Mouse (Mus musculus) ES-E14 (cell line): ENCODE measurements around the gene Cenpf.

Experiments
- CHD2 ChIP-seq: IDR thresholded peaks from 2 replicates; pipeline ENCODE4 v1.6.1; 2014; ENCODE audit warnings: mild to moderate bottlenecking, low read depth, low read length, inconsistent platforms
- MAFK ChIP-seq: IDR thresholded peaks from 2 replicates; pipeline ENCODE4 v1.6.1; 2014; ENCODE audit warnings: mild to moderate bottlenecking, low read depth, low read length, inconsistent platforms; ENCODE audit not compliant: insufficient read depth
- ZC3H11A ChIP-seq: IDR thresholded peaks from 2 replicates; pipeline ENCODE4 v1.6.1; 2012; ENCODE audit warnings: low read depth, mild to moderate bottlenecking, inconsistent platforms, low read length, borderline replicate concordance
- ZNF384 ChIP-seq: IDR thresholded peaks from 2 replicates; pipeline ENCODE4 v1.6.1; 2012; ENCODE audit warnings: low read depth, low read length, inconsistent platforms

- TF ChIP-seq MAFK: no peak
- no peak for TF ChIP-seq ZC3H11A
- no peak for TF ChIP-seq CHD2
- no peak for TF ChIP-seq ZNF384
Observed at GRCm38 (mm10) chr1:189715915-189716797, 28.3 kb upstream of the Cenpf start.
